Mouse (Mus musculus) midbrain, embryonic 14.5 days (tissue): ENCODE results near the gene Fgfr2. TPM values are rescaled to one million over a fixed set of nuclear protein-coding genes. Genes with fewer than 3 reads are reported as not detected.
A peak's percentile ranks its signal among the peaks of the same experiment; 100 is the strongest.

Source experiments
- ATAC-seq: fragments of 200-750 bp; cut with Nextera tagmentation; 2 replicates; pipeline ENCODE4 v1.8.0; 2017; ENCODE audit warnings: moderate number of reproducible peaks, moderate library complexity; ENCODE audit not compliant: low FRiP score, low TSS enrichment
- DNase-seq: peaks from one replicate; pipeline ENCODE4 v3.0.0-alpha.2; 2015
- H3K27ac ChIP-seq: fragments of 300-500 bp; sonication (generic); replicated peaks from 2 replicates; pipeline ENCODE4 v1.5.1; 2014; ENCODE audit warnings: mild to moderate bottlenecking, low read depth, low read length, moderate library complexity
- H3K27me3 ChIP-seq: fragments of 300-500 bp; sonication (generic); 2 replicates; pipeline ENCODE4 v1.6.1; 2014; ENCODE audit warnings: low read length, control low read depth, mixed read lengths; ENCODE audit not compliant: control insufficient read depth, insufficient read depth
- H3K36me3 ChIP-seq: fragments of 300-500 bp; sonication (generic); 2 replicates; pipeline ENCODE4 v1.6.1; 2014; ENCODE audit warnings: low read length, control low read depth; ENCODE audit not compliant: control insufficient read depth, insufficient read depth
- H3K4me1 ChIP-seq: fragments of 300-500 bp; sonication (generic); 2 replicates; pipeline ENCODE4 v1.6.1; 2014; ENCODE audit warnings: mild to moderate bottlenecking, antibody characterized with exemption, low read length, control low read depth; ENCODE audit not compliant: control insufficient read depth, insufficient read depth
- H3K4me2 ChIP-seq: fragments of 300-500 bp; sonication (generic); 2 replicates; pipeline ENCODE4 v1.6.1; 2014; ENCODE audit warnings: mild to moderate bottlenecking, low read length, moderate library complexity
- H3K4me3 ChIP-seq: fragments of 300-500 bp; sonication (generic); replicated peaks from 2 replicates; pipeline ENCODE4 v1.5.1; 2014; ENCODE audit warnings: low read depth, low read length
- H3K9ac ChIP-seq: fragments of 300-500 bp; sonication (generic); replicated peaks from 2 replicates; pipeline ENCODE4 v1.6.1; 2014; ENCODE audit warnings: mild to moderate bottlenecking, low read length, moderate library complexity
- H3K9me3 ChIP-seq: fragments of 300-500 bp; sonication (generic); 2 replicates; pipeline ENCODE4 v1.6.1; 2016; ENCODE audit warnings: low read length, control low read depth, mixed read lengths; ENCODE audit not compliant: control insufficient read depth
- WGBS: fragments of 180-500 bp; shearing (Covaris S2); extraction: QIAGEN DNeasy Blood & Tissue Kit; methylation state at CpG from one replicate; pipeline ENCODE4 v1.1.7; 2014; 5-methylcytosine and 5-hydroxymethylcytosine counted together
- polyA plus RNA-seq: library from polyadenylated mRNA; unstranded; fragments of >200 nt; fragmentation: Nextera tagmentation; extraction: Ambion mirVana; gene quantifications from 2 replicates; pipeline ENCODE4 v1.2.1, GENCODE M21; 2014

Fgfr2 gene
- polyA plus RNA-seq, 1 experiment from 2014 or later, result 28.1 TPM

DNA sequence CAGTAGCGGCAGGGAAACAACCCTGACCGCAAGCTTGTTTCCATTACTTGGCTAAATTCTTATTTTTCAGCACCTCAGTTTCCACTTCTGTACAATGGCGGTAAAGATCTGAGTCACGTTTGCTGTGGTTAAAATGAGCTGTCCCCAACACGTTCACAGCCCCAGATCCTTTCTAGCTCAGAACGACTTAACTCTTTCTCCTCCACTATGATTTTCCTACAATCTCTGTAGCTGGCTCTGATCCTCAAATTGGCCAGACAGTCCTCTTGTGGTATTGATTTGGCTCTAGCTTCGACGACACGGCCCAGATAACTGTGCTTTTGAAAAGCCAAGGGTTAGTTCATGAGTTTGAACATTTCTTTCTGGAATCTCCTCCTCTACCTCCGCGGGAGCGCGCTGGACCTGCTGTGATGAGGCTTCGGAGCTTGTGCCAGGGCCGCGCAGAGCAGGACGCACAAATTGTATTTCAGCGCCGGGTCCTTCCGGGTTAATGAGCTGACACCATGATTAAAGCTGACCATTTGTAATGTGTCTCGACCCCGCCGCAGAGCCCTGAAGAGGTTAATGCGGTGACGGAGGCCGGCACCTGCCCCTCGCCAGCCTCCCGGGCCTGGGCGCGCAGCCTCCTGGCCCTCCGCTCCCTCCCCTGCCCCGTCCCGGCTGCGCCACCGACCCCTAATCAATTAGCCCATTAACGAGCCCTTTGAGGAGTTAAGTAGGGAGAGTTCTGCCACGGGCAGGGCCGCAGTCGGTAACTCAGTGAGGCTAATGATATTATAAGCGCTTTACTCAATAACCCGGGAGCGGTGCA, 1571.0 kb downstream of the Fgfr2 start:
- H3K36me3 ChIP-seq, result no peaks in the 10 kb centered on the region
- no peak overlapping the region for H3K27ac ChIP-seq
- DNase-seq (peak; percentile 40), ATAC-seq (no peak)
- H3K9me3 ChIP-seq, result no peaks in the 10 kb centered on the region
- H3K4me2 ChIP-seq, result no peak overlapping the region
- H3K4me1 ChIP-seq, result peaks cover 9% of the 10 kb centered on the region; the same call in 1 of the 2 replicates
- H3K9ac ChIP-seq, result no peak overlapping the region
- under 1% methylated on average over 42 of the region's 42 CpGs for WGBS
- peaks cover 95% of the 10 kb centered on the region for H3K27me3 ChIP-seq
- no peak overlapping the region for H3K4me3 ChIP-seq

DNA sequence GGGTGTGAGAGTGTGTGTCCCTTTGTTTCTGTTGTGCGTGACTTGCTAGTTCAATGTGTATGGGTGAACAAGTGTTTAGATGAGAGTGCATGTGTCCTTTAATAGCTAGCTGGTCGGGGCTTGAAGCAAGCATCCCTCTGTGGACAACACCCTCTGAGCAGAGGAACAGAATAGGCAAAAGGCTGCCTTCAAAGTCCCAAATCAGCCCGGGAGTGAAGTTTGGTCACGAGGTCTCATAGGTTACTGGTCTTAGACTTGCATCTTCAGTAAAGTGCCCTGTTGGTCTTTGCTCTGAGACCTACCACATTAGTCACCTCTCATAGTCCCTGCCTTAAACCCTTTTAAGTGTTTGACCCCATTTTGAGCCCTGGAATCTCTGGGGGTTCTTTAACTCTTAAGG, 1571.7 kb downstream of the Fgfr2 start:
- Histone ChIP-seq H3K36me3 (no peaks in the 10 kb centered on the region), H3K27me3 (peaks cover 96% of the 10 kb centered on the region), H3K4me1 (peaks cover 9% of the 10 kb centered on the region; the same call in 1 of the 2 replicates), H3K4me2 (no peak overlapping the region), H3K27ac (no peak overlapping the region), H3K9ac (no peak overlapping the region), H3K9me3 (no peaks in the 10 kb centered on the region), H3K4me3 (no peak overlapping the region)
- WGBS, result 1% methylated on average over 4 of the region's 4 CpGs
- DNase-seq (peak; percentile 8), ATAC-seq (no peak)

DNA sequence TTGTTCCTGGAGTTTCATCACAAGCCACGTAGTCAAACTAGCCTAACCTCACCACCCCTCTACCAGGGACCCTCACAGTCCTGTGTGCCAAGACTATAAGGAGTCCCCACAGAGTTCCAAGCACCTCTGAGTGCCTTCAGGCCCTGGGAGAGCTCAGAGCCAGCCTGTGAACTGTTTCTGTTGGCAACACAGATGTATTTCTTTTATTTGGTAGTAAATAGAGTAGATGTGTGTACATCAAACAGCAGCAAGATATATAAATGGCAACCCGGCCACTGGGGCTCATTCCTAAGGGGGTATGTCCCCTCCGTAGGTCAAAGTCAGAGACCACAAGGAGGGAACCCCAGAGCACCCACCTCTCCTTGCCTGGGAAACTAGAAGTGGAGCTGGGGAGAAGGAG, 1574.7 kb downstream of the Fgfr2 start, which contains the start of gene Hmx2:
Gene Hmx2 (plus strand): TSS at position 301 of the 400 bp plus-strand sequence.
- ATAC-seq (no peak), DNase-seq (no peak)

DNA sequence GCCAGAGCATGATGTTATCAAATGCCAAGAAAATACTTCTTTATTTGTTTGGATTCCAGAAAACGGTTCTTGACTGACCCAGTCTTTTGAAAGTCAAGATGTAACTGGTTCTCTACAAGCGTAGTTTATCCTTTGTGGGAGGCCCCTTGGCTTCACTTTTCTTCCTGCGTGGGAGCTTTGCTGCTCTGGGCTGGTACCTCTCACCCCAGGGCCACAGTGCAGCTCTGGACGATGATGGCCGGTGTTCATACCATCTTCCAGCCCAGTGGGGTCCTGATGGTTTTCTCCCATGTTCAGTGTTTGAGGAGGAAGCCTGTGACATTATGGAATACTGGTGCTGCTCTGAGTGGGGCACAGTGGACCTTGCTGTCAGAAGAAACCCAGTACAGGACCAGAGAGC, 1575.7 kb downstream of the Fgfr2 start:
- H3K27ac ChIP-seq, result no peak overlapping the region
- H3K4me1 ChIP-seq, result peaks cover 8% of the 10 kb centered on the region; the same call in 1 of the 2 replicates
- no peak overlapping the region for H3K4me3 ChIP-seq
- no peak overlapping the region for H3K9ac ChIP-seq
- H3K4me2 ChIP-seq, result no peak overlapping the region
- DNase-seq (peak; percentile 3), ATAC-seq (no peak)
- no peaks in the 10 kb centered on the region for H3K9me3 ChIP-seq
- H3K27me3 ChIP-seq, result peaks cover 97% of the 10 kb centered on the region
- 5% methylated on average over 5 of the region's 5 CpGs for WGBS
- H3K36me3 ChIP-seq, result no peaks in the 10 kb centered on the region

More for the DNA sequence above, 1574.7 kb downstream of the Fgfr2 start, which contains the start of gene Hmx2:
- Histone ChIP-seq H3K4me1 (0 out of 2 replicates have a peak, but pooled peaks cover under 1% of the 10 kb centered on the region), H3K27ac (no peak within 1 kb of the TSS), H3K27me3 (peaks cover 98% of the 10 kb centered on the region), H3K4me2 (no peak within 1 kb of the TSS), H3K9me3 (no peaks in the 10 kb centered on the region), H3K36me3 (no peaks in the 10 kb centered on the region), H3K9ac (no peak within 1 kb of the TSS), H3K4me3 (no peak within 1 kb of the TSS)
- WGBS, result 2% methylated on average over 3 of the region's 3 CpGs

DNA sequence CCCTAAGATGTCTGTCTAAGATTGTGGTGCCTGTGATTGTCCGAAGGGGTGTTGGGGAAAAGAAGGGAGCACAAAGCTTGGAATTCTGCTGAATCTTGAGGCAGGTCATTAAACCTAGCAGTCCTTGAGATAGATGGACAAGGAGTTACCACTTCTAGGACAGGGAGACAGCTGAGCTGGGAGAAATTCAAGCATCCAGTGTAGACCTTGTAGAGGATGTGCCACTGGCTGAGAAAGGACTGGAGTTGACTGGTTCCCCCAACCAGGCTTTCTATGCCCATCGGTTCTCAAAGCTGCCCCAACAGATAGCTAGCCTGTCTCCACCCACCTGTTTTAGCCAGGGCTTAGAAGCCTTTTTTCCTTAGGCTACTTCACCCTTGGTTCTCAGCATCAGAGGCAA, 1576.7 kb downstream of the Fgfr2 start:
- Histone ChIP-seq H3K9me3 (no peaks in the 10 kb centered on the region), H3K4me2 (no peak overlapping the region), H3K36me3 (no peaks in the 10 kb centered on the region), H3K27me3 (peaks cover 96% of the 10 kb centered on the region), H3K4me3 (no peak overlapping the region), H3K9ac (no peak overlapping the region), H3K4me1 (peaks cover 15% of the 10 kb centered on the region), H3K27ac (no peak overlapping the region)
- no peak for DNase-seq
- 3% methylated on average over 2 of the region's 2 CpGs for WGBS
- ATAC-seq, result no peak

DNA sequence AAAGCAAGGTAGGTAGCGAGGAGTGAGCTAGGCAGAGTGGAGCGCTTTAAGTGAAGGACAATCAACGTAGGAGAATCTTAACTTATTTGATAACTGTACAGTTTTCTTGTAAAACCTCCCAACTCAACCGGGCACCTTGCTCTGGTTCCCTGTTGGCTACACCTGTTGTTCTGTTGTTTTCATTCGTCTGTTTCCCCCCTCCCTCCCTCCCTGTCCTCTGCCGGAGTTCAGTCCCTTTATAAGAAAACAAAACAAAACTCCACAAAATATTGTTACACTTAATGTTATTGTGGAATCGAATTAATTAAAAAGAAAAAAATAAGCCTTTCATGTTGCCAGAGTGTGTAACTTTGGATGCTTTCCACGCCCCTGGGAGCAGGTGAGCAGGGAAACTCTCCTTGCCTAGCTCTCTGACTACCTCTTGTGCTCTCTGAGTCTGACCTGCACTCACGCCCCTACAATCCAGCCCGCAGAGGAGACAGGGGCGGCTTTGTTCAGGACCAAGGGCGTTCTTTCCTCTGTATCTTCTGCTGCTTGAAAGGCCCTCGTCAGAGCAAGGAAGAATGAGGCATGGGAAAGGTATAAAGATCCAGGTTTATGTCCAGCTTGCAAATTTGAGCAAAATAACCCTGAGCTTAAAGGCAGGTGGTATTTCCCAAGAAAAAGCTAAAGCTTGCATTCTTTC, 1577.3 kb downstream of the Fgfr2 start:
- H3K4me2 ChIP-seq, result no peak overlapping the region
- peaks cover 15% of the 10 kb centered on the region for H3K4me1 ChIP-seq

DNA sequence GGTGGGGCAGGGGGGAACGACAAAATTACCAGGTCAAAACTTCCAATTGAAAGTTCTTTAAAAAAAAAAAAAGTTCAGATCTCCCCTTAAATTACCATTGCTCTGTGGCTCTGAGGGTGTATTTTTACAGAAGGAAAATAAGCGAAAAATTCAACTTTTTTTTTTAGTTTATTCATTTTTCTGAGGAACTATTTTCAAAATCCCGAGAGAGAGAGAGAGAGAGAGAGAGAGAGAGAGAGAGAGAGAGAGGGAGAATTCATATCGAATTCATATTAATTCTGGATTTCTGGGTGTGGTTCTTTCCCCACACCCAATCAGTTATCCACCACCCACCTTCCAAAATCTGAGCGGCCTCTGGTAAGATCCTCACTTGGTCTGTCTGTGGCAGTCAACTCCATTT, 1578.3 kb downstream of the Fgfr2 start:
- no peak overlapping the region for H3K4me3 ChIP-seq
- H3K27ac ChIP-seq, result no peak overlapping the region
- H3K4me2 ChIP-seq, result no peak overlapping the region
- H3K9ac ChIP-seq, result no peak overlapping the region
- H3K27me3 ChIP-seq, result peaks cover 95% of the 10 kb centered on the region
- DNase-seq, result no peak
- no peak for ATAC-seq
- H3K4me1 ChIP-seq, result peaks cover 15% of the 10 kb centered on the region
- 2% methylated on average over 5 of the region's 5 CpGs for WGBS
- no peaks in the 10 kb centered on the region for H3K9me3 ChIP-seq
- H3K36me3 ChIP-seq, result no peaks in the 10 kb centered on the region

More for the DNA sequence above, 1577.3 kb downstream of the Fgfr2 start:
- no peak overlapping the region for H3K27ac ChIP-seq
- under 1% methylated on average over 13 of the region's 13 CpGs for WGBS
- no peak for ATAC-seq
- H3K27me3 ChIP-seq, result peaks cover 96% of the 10 kb centered on the region
- no peak overlapping the region for H3K4me3 ChIP-seq
- no peaks in the 10 kb centered on the region for H3K9me3 ChIP-seq
- no peak overlapping the region for H3K9ac ChIP-seq
- no peaks in the 10 kb centered on the region for H3K36me3 ChIP-seq
- DNase-seq, result peak; percentile 21

DNA sequence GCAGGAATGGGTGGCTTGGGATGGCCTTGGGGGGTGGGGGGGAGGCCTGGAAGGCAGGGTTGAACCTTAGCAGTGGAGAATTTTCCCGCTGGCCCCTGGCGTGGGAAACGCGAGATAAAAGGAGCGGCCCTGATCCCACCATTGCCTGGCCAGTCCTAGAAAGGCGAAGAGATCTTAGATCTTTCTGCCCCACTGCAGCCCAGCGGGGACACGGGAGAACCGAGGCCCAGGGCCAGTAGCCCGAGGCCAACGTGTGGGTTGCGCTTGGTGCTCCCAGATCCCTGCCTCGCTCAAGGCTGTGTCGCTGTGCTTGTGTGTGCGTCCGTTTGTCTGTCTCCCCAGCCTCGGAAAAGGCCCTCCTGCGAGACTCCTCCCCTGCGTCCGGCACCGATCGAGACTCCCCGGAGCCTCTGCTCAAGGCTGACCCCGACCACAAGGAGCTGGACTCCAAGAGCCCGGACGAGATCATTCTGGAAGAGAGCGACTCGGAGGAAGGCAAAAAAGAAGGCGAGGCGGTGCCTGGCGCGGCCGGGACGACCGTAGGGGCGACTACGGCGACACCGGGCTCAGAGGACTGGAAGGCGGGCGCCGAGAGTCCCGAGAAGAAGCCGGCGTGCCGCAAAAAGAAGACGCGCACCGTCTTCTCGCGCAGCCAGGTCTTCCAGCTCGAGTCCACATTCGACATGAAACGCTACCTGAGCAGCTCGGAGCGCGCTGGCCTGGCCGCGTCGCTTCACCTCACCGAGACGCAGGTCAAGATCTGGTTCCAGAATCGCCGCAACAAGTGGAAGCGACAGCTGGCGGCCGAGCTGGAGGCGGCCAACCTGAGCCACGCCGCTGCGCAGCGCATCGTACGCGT, 1579.3 kb downstream of the Fgfr2 start:
- H3K27ac ChIP-seq, result no peak overlapping the region
- H3K4me1 ChIP-seq, result peaks cover 15% of the 10 kb centered on the region
- H3K9ac ChIP-seq, result no peak overlapping the region
- no peak for ATAC-seq
- no peaks in the 10 kb centered on the region for H3K9me3 ChIP-seq
- H3K36me3 ChIP-seq, result no peaks in the 10 kb centered on the region
- under 1% methylated on average over 75 of the region's 75 CpGs for WGBS
- peak overlapping the region; percentile 28; the same call in 1 of the 2 replicates for H3K4me3 ChIP-seq
- peak; percentile 46 for DNase-seq
- H3K27me3 ChIP-seq, result peaks cover 94% of the 10 kb centered on the region
- peak overlapping the region; percentile 52 for H3K4me2 ChIP-seq
